Mouse (Mus musculus) ES-E14 (cell line): ENCODE measurements around the gene Tmem150a. TPM values are rescaled to one million over a fixed set of nuclear protein-coding genes. Genes with fewer than 3 reads are reported as not detected.

Source experiments
- DNase-seq: peaks from one replicate; pipeline ENCODE4 v3.0.0-alpha.2; 2013; ENCODE audit warnings: low read depth, low spot score
- H3K27ac ChIP-seq: 2 replicates; pipeline ENCODE4 v1.5.1; 2012; ENCODE audit warnings: low read depth, mild to moderate bottlenecking, low read length, moderate library complexity, mixed read lengths; ENCODE audit not compliant: poor library complexity, insufficient read depth, severe bottlenecking
- H3K36me3 ChIP-seq: 2 replicates; pipeline ENCODE4 v1.6.1; 2012; ENCODE audit warnings: mild to moderate bottlenecking, low read length, moderate library complexity, mixed read lengths; ENCODE audit not compliant: control insufficient read depth, poor library complexity, insufficient read depth, severe bottlenecking
- H3K4me1 ChIP-seq, 2 experiments: fragments of 150-350 bp in 1 of 2; sonication (generic) in 1 of 2; 2 replicates each; pipeline ENCODE4 v1.6.1; 2012; ENCODE audit warnings: low read length in 2 of 2, mild to moderate bottlenecking in 1 of 2, mixed read lengths in 1 of 2; ENCODE audit not compliant: control insufficient read depth in 2 of 2, insufficient read depth in 2 of 2, poor library complexity in 1 of 2
- H3K4me3 ChIP-seq, 2 experiments: fragments of 150-350 bp in 1 of 2; sonication (generic) in 1 of 2; 2 replicates each; pipeline ENCODE4 v1.5.1; 2012; ENCODE audit warnings: low read length in 2 of 2, low read depth in 1 of 2, mild to moderate bottlenecking in 1 of 2, mixed read lengths in 1 of 2; ENCODE audit not compliant: insufficient read depth in 1 of 2, poor library complexity in 1 of 2, severe bottlenecking in 1 of 2
- H3K9ac ChIP-seq: 2 replicates; pipeline ENCODE4 v1.6.1; 2012; ENCODE audit warnings: low read depth, mild to moderate bottlenecking, low read length, mixed read lengths; ENCODE audit not compliant: poor library complexity, insufficient read depth, severe bottlenecking
- H3K9me3 ChIP-seq: fragments of 150-350 bp; sonication (generic); 2 replicates; pipeline ENCODE4 v1.6.1; 2012; ENCODE audit warnings: low read depth, mild to moderate bottlenecking, low read length; ENCODE audit not compliant: control insufficient read depth, insufficient read depth
- CHD2 ChIP-seq: IDR thresholded peaks from 2 replicates; pipeline ENCODE4 v1.6.1; 2014; ENCODE audit warnings: mild to moderate bottlenecking, low read depth, low read length, inconsistent platforms
- HCFC1 ChIP-seq: IDR thresholded peaks from 2 replicates; pipeline ENCODE4 v1.6.1; 2012; ENCODE audit warnings: low read length, inconsistent platforms, borderline replicate concordance; ENCODE audit not compliant: insufficient read depth
- MAFK ChIP-seq: IDR thresholded peaks from 2 replicates; pipeline ENCODE4 v1.6.1; 2014; ENCODE audit warnings: mild to moderate bottlenecking, low read depth, low read length, inconsistent platforms; ENCODE audit not compliant: insufficient read depth
- ZC3H11A ChIP-seq: IDR thresholded peaks from 2 replicates; pipeline ENCODE4 v1.6.1; 2012; ENCODE audit warnings: low read depth, mild to moderate bottlenecking, inconsistent platforms, low read length, borderline replicate concordance
- ZNF384 ChIP-seq: IDR thresholded peaks from 2 replicates; pipeline ENCODE4 v1.6.1; 2012; ENCODE audit warnings: low read depth, low read length, inconsistent platforms
- in situ Hi-C, 2 experiments: fragments of 600-800 bp; cut with MboI; formaldehyde crosslinking; loops; one replicate each; pipeline ENCODE4 v1.15.1; 2025; ENCODE audit warnings: low sequenced_read_pairs in 2 of 2, inconsistent platforms in 1 of 2; ENCODE audit not compliant: unreplicated experiment in 2 of 2
- total RNA-seq: library from RNA; depleted of rRNA; stranded (reverse); fragments of 300-350 nt; gene quantifications from 2 replicates; pipeline ENCODE4 v1.2.3, GENCODE M21; 2012

Tmem150a gene
- total RNA-seq, 1 experiment, result 26.1 TPM

DNA sequence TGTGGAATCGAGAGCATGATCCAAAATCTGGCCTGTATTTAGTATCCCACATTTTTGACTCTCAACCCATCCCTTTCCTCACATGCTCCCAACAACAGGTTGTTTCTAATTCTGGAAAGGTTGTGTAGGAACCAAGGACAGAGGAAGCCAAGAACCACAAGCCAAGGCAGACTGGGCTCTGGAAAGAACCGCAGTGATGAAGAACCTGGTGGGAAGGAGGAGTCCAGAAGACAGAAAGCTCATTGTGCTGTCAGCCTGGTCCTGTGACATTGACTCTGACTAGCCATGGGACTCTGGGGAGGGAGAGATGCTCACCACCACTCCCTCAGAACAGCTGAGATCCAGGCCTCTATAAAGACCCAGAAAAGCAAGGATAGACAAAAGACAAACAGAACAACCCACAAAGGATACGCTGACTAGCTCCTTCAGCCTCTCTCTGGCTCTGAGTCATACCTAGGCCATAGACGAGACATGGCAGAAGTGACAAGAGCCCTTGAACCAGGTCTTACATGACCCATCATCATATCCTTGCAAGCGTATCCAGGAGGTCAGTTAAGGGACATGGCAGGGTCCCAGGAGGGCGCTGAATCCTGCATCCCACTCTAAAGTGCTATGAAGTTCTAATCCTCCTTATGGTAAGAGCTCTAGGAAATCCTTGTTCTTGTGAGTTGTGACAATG, 28.0 kb downstream of the Tmem150a start:
- in situ Hi-C loops, result no loop called here
- TF ChIP-seq ZC3H11A (no peak), MAFK (no peak), CHD2 (no peak), ZNF384 (no peak), HCFC1 (no peak)
- no peak overlapping the region for H3K9ac ChIP-seq
- H3K4me3 ChIP-seq, result no peak overlapping the region
- H3K27ac ChIP-seq, result no peak overlapping the region
- no peaks in the 10 kb centered on the region for H3K4me1 ChIP-seq
- H3K9me3 ChIP-seq, result no peaks in the 10 kb centered on the region
- no peak for DNase-seq
- no peaks in the 10 kb centered on the region for H3K36me3 ChIP-seq

DNA sequence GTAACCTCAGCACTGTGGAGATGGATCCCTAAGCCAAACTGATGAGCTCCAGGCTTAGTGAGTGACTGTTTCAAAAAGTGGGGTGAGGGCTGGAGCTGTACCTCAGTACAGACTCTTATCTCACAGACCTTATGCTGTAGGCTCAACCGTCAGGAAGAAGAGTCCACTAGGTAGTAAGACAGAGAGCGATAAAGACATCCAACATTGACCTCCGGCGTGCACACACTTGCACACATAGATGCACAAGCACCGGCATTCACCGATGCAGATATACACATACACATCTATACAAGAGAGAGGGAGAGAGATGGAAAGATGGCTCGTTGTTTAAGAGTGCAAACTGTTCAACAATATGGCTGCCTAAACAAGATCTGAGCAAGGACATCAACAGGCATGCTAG, 28.7 kb downstream of the Tmem150a start:
- Histone ChIP-seq H3K27ac (no peak overlapping the region), H3K9me3 (no peaks in the 10 kb centered on the region), H3K9ac (no peak overlapping the region), H3K4me3 (no peak overlapping the region), H3K4me1 (0 out of 4 replicates have a peak, but pooled peaks cover 0 to under 1% of the 10 kb centered on the region in 2 experiments), H3K36me3 (no peaks in the 10 kb centered on the region)
- no peak for DNase-seq
- no peak for TF ChIP-seq ZNF384
- no peak for TF ChIP-seq CHD2
- no peak for TF ChIP-seq MAFK
- no peak for TF ChIP-seq ZC3H11A
- TF ChIP-seq HCFC1, result no peak
- in situ Hi-C loops, result no loop called here

DNA sequence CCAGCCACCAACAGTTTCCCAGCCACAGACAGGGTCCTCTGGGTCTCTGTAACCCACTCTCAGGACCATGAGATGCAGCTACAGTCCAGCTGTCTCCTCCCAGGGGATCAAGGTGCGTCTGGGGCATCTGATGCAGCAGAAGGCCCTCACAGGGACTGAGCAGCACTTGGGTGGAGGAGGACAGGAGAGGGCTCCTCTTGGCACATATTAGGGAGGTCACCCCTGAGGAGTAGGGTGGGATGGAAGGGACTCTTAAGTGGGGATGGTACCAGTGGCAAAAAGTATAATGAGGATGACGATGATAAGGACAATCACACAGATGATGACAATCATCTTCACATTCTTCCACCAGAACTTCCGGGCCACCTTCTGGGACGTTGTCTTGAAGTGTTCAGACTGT, 30.0 kb downstream of the Tmem150a start:
- in situ Hi-C loops, result no loop called here
- no peak for TF ChIP-seq HCFC1
- TF ChIP-seq CHD2, result no peak
- no peak for TF ChIP-seq ZC3H11A
- no peak for TF ChIP-seq ZNF384
- TF ChIP-seq MAFK, result no peak

DNA sequence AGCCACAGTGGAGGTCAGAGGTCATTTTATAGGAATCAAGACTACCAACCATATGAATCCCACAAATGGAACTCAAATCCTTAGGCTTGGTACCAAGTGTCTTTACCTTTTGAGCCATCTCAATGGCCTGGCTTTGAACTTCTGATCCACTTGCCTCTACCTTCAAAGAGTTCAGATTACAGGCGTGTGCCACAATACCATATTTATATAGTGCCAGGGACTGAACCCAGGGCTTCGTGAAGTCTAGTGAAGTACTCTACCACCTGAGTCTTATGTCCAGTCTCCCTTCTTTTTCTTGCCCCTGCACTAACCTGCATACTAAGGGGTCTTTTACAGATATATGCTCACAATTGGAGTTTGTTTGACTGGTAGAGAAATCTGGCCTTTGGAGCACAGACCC, 31.3 kb downstream of the Tmem150a start:
- H3K36me3 ChIP-seq, result no peaks in the 10 kb centered on the region
- no peak for DNase-seq
- no peak overlapping the region for H3K27ac ChIP-seq
- in situ Hi-C loops, result no loop called here
- H3K9me3 ChIP-seq, result no peaks in the 10 kb centered on the region
- no peak overlapping the region for H3K9ac ChIP-seq
- TF ChIP-seq MAFK (no peak), CHD2 (no peak), HCFC1 (no peak), ZNF384 (no peak), ZC3H11A (no peak)
- H3K4me1 ChIP-seq, result peaks cover 3 to 4% of the 10 kb centered on the region in 2 experiments; a peak in 1 of 4 replicates
- no peak overlapping the region for H3K4me3 ChIP-seq

More for the DNA sequence above, 30.0 kb downstream of the Tmem150a start:
- DNase-seq, result no peak
- H3K9ac ChIP-seq, result no peak overlapping the region
- no peaks in the 10 kb centered on the region for H3K36me3 ChIP-seq
- H3K4me1 ChIP-seq, result 0 out of 4 replicates have a peak, but pooled peaks cover 0 to 1% of the 10 kb centered on the region in 2 experiments
- H3K4me3 ChIP-seq, result no peak overlapping the region
- no peak overlapping the region for H3K27ac ChIP-seq
- no peaks in the 10 kb centered on the region for H3K9me3 ChIP-seq
